ENCODE assay signal across 19 mouse cellular contexts in genomic region chr11:112370941-112371340, GRCm38 (mm10).
DNase-seq lines count a peak whose midpoint lies in the region; ATAC-seq and TF ChIP-seq lines count a peak whose summit lies in the region.
"Had no signal": no experiment of that assay in that cellular context is flagged by ENCODE, and none has a peak within 500 bp of the region (broad histone marks: within the 10 kb centered on the region; RNA-seq: fewer than 3 reads in every experiment).

No protein-coding gene starts in this region.

- H3K27ac ChIP-seq in limb, embryonic 13.5 days = no peak overlapping the region
- H3K27ac ChIP-seq in limb, embryonic 10.5 days = no peak overlapping the region
- no peak overlapping the region for H3K27ac ChIP-seq in embryonic facial prominence, embryonic 14.5 days (replicated peaks; ENCODE audit: low read depth, low read length)
- H3K27ac ChIP-seq in limb, embryonic 14.5 days (replicated peaks; ENCODE audit: low read depth, low read length) = no peak overlapping the region
- H3K27ac ChIP-seq: forebrain, embryonic 13.5 days; forebrain, embryonic 15.5 days had no signal

- WGBS in limb, embryonic 13.5 days = 46% methylated on average over 4 of the region's 4 CpGs
- 93% methylated on average over 4 of the region's 4 CpGs for WGBS in limb, embryonic 10.5 days
- 39% methylated on average over 4 of the region's 4 CpGs for WGBS in embryonic facial prominence, embryonic 14.5 days
- 43% methylated on average over 4 of the region's 4 CpGs for WGBS in limb, embryonic 14.5 days

- TF ChIP-seq POLR2A in limb, embryonic 14.5 days (IDR thresholded peaks at IDR 0.05; ENCODE audit: borderline replicate concordance, extremely low read depth, insufficient read depth, insufficient read length) = no peak

- H3K4me2 ChIP-seq in limb, embryonic 13.5 days (replicated peaks) = no peak overlapping the region
- H3K4me2 ChIP-seq in embryonic facial prominence, embryonic 14.5 days (ENCODE audit: low read depth, low read length) = peak overlapping the region; percentile 28; the same call in 1 of the 2 replicates
- no peak overlapping the region for H3K4me2 ChIP-seq in limb, embryonic 14.5 days (replicated peaks; ENCODE audit: low read depth, low read length, severe bottlenecking)
- H3K4me2 ChIP-seq: forebrain, embryonic 13.5 days; forebrain, embryonic 15.5 days had no signal

- peaks cover 17% of the 10 kb centered on the region for H3K4me1 ChIP-seq in limb, embryonic 13.5 days
- peaks cover 13% of the 10 kb centered on the region for H3K4me1 ChIP-seq in limb, embryonic 10.5 days
- peaks cover 15% of the 10 kb centered on the region for H3K4me1 ChIP-seq in embryonic facial prominence, embryonic 14.5 days (ENCODE audit: control insufficient read depth, insufficient read depth, low read length)
- H3K4me1 ChIP-seq in limb, embryonic 14.5 days (ENCODE audit: control insufficient read depth, insufficient read depth, low read length) = peaks cover 18% of the 10 kb centered on the region
- H3K4me1 ChIP-seq: forebrain, embryonic 13.5 days had no signal

- no peak for DNase-seq in limb, embryonic 10.5 days (ENCODE audit: low spot score)
- DNase-seq in embryonic facial prominence, embryonic 14.5 days (ENCODE audit: low spot score) = peak; percentile 88
- DNase-seq in limb, embryonic 14.5 days (ENCODE audit: low spot score) = peak; percentile 76
- DNase-seq in kidney, postnatal 36 days = no peak
- DNase-seq: adrenal gland, adult 8-10 months; adrenal gland, postnatal 14 days; adrenal gland, postnatal 36 days; cerebellum, adult 11-12 months; cerebellum, adult 2 months; cerebellum, adult 9-10 months; cerebellum, postnatal 10 days; cerebellum, postnatal 25 days had no signal

- H3K9ac ChIP-seq in limb, embryonic 13.5 days = no peak overlapping the region
- no peak overlapping the region for H3K9ac ChIP-seq in embryonic facial prominence, embryonic 14.5 days (ENCODE audit: low read depth, low read length)
- H3K9ac ChIP-seq in limb, embryonic 14.5 days (ENCODE audit: low read depth, low read length, severe bottlenecking) = no peak overlapping the region
- H3K9ac ChIP-seq: forebrain, embryonic 13.5 days; forebrain, embryonic 15.5 days; forebrain, postnatal 0 days had no signal

- H3K27me3 ChIP-seq in limb, embryonic 13.5 days = 0 out of 2 replicates have a peak, but pooled peaks cover 3% of the 10 kb centered on the region
- no peaks in the 10 kb centered on the region for H3K27me3 ChIP-seq in limb, embryonic 10.5 days (ENCODE audit: low read depth, poor library complexity, severe bottlenecking)
- H3K27me3 ChIP-seq in embryonic facial prominence, embryonic 14.5 days (replicated peaks; ENCODE audit: control insufficient read depth, insufficient read depth, low read length) = 0 out of 2 replicates have a peak, but pooled peaks cover 4% of the 10 kb centered on the region
- H3K27me3 ChIP-seq in limb, embryonic 14.5 days (ENCODE audit: control insufficient read depth, insufficient read depth, low read length) = no peaks in the 10 kb centered on the region
- H3K27me3 ChIP-seq: forebrain, embryonic 13.5 days; forebrain, embryonic 15.5 days; Patski had no signal

- H3K9me3 ChIP-seq in limb, embryonic 13.5 days = no peaks in the 10 kb centered on the region
- no peaks in the 10 kb centered on the region for H3K9me3 ChIP-seq in limb, embryonic 10.5 days (replicated peaks)
- H3K9me3 ChIP-seq in embryonic facial prominence, embryonic 14.5 days (ENCODE audit: control insufficient read depth, low read length) = no peaks in the 10 kb centered on the region
- no peaks in the 10 kb centered on the region for H3K9me3 ChIP-seq in limb, embryonic 14.5 days (ENCODE audit: control insufficient read depth, low read length)
- H3K9me3 ChIP-seq: forebrain, embryonic 13.5 days; forebrain, embryonic 15.5 days had no signal

- no peak overlapping the region for H3K4me3 ChIP-seq in limb, embryonic 13.5 days
- no peak overlapping the region for H3K4me3 ChIP-seq in limb, embryonic 10.5 days
- H3K4me3 ChIP-seq in embryonic facial prominence, embryonic 14.5 days (ENCODE audit: low read depth, low read length) = no peak overlapping the region
- H3K4me3 ChIP-seq in limb, embryonic 14.5 days (replicated peaks; ENCODE audit: low read length) = no peak overlapping the region
- H3K4me3 ChIP-seq: forebrain, embryonic 13.5 days; forebrain, embryonic 15.5 days had no signal

- H3K36me3 ChIP-seq in limb, embryonic 13.5 days = no peaks in the 10 kb centered on the region
- no peaks in the 10 kb centered on the region for H3K36me3 ChIP-seq in limb, embryonic 10.5 days
- no peaks in the 10 kb centered on the region for H3K36me3 ChIP-seq in embryonic facial prominence, embryonic 14.5 days (ENCODE audit: control insufficient read depth, insufficient read depth, low read length)
- H3K36me3 ChIP-seq in limb, embryonic 14.5 days (ENCODE audit: control insufficient read depth, insufficient read depth, low read length) = no peaks in the 10 kb centered on the region
- H3K36me3 ChIP-seq: forebrain, embryonic 15.5 days had no signal

- peak; percentile 51; the same call in 1 of the 2 replicates for ATAC-seq in limb, embryonic 13.5 days (ENCODE audit: low FRiP score, low read depth)
- ATAC-seq in embryonic facial prominence, embryonic 14.5 days (ENCODE audit: low read depth) = peak; percentile 62
- ATAC-seq in limb, embryonic 14.5 days (ENCODE audit: low FRiP score, low read depth) = no peak
- ATAC-seq in megakaryocyte-erythroid progenitor cell, adult 5-6 weeks (replicated peaks; ENCODE audit: low FRiP score, low TSS enrichment, poor library complexity, severe bottlenecking) = no peak
- ATAC-seq: activated CD4-positive, CD25-positive, alpha-beta regulatory T cell, adult 4 months; forebrain, embryonic 13.5 days; forebrain, embryonic 15.5 days; Patski had no signal

Comparison
In these comparisons a context has a peak if more than half of its experiments do, and no peak if none do; other contexts are left out.
1. ATAC-seq: peak in limb, embryonic 13.5 days (single experiment) and embryonic facial prominence, embryonic 14.5 days (single experiment); none in limb, embryonic 14.5 days (single experiment) and megakaryocyte-erythroid progenitor cell, adult 5-6 weeks (single experiment).
2. DNase-seq: peak in embryonic facial prominence, embryonic 14.5 days (single experiment) and limb, embryonic 14.5 days (single experiment); none in limb, embryonic 10.5 days (single experiment) and kidney, postnatal 36 days (0 of 2).